Mouse (Mus musculus) forebrain, postnatal 0 days (tissue): ENCODE results near the gene Kansl3. TPM values are rescaled to one million over a fixed set of nuclear protein-coding genes. Genes with fewer than 3 reads are reported as not detected.

Experiments used
- ATAC-seq: fragments of 200-750 bp; cut with Nextera tagmentation; 2 replicates; pipeline ENCODE4 v1.8.0; 2017; ENCODE audit warnings: mild to moderate bottlenecking, moderate library complexity
- DNase-seq: peaks from one replicate; pipeline ENCODE4 v3.0.0-alpha.2; 2015
- H3K27ac ChIP-seq: fragments of 300-500 bp; sonication (generic); 2 replicates; pipeline ENCODE4 v1.5.1; 2014; ENCODE audit warnings: low read depth, mild to moderate bottlenecking, antibody characterized with exemption, low read length, moderate library complexity, mixed read lengths
- H3K27me3 ChIP-seq: fragments of 300-500 bp; sonication (generic); 2 replicates; pipeline ENCODE4 v1.6.1; 2014; ENCODE audit warnings: mild to moderate bottlenecking, low read length, mixed read lengths; ENCODE audit not compliant: insufficient read depth
- H3K36me3 ChIP-seq: fragments of 300-500 bp; sonication (generic); 2 replicates; pipeline ENCODE4 v1.6.1; 2014; ENCODE audit warnings: mild to moderate bottlenecking, moderate library complexity; ENCODE audit not compliant: insufficient read depth
- H3K4me1 ChIP-seq: fragments of 300-500 bp; sonication (generic); 2 replicates; pipeline ENCODE4 v1.6.1; 2014; ENCODE audit warnings: antibody characterized with exemption; ENCODE audit not compliant: insufficient read depth
- H3K4me2 ChIP-seq: fragments of 300-500 bp; sonication (generic); 2 replicates; pipeline ENCODE4 v1.6.1; 2014; ENCODE audit warnings: low read depth, mild to moderate bottlenecking, moderate library complexity
- H3K4me3 ChIP-seq: fragments of 300-500 bp; sonication (generic); 2 replicates; pipeline ENCODE4 v1.5.1; 2014; ENCODE audit warnings: low read depth, low read length, mixed read lengths
- H3K9ac ChIP-seq: fragments of 300-500 bp; sonication (generic); 2 replicates; pipeline ENCODE4 v1.6.1; 2014; ENCODE audit warnings: mild to moderate bottlenecking
- H3K9me3 ChIP-seq: fragments of 300-500 bp; sonication (generic); 2 replicates; pipeline ENCODE4 v1.6.1; 2016; ENCODE audit warnings: low read length
- CTCF ChIP-seq: sonication (generic); IDR thresholded peaks from 2 replicates; pipeline ENCODE4 v1.5.1; 2016; ENCODE audit warnings: antibody characterized with exemption, control low read depth, low read depth
- WGBS: fragments of 180-500 bp; shearing (Covaris S2); extraction: QIAGEN DNeasy Blood & Tissue Kit; methylation state at CpG from one replicate; pipeline ENCODE4 v1.1.7; 2014; 5-methylcytosine and 5-hydroxymethylcytosine counted together
- polyA plus RNA-seq: library from polyadenylated mRNA; unstranded; fragments of >200 nt; fragmentation: Nextera tagmentation; extraction: Ambion mirVana; gene quantifications from 2 replicates; pipeline ENCODE4 v1.2.1, GENCODE M21; 2015
- total RNA-seq: library from RNA; depleted of rRNA; stranded (reverse); fragments of >200 nt; gene quantifications from 2 replicates; pipeline ENCODE4 v1.2.3, GENCODE M21; 2014

The Kansl3 gene
- total and polyA plus RNA-seq, 2 experiments from 2014 or later, result 27.8 to 53.6 TPM

DNA sequence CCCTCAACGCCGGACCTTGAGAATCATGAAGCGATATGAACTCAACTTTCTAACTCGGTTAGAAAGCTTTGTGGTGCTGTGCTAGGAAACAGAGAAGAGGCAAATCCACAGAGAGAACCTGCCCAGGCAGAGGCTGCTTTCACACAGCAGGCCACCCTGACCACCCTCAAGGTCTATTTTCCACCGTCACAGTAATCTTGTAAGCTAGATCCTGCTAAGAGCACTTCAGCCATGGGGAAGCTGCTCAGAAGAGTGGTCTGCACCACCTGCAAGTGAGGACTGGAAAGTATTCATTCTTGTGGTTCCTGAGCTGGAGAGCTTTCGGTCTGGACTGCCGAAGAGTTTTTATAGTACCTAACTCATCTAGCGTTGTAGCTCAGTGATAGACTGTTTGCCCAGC lies 66.7 kb downstream of the Kansl3 start:
- no peaks in the 10 kb centered on the region for H3K4me1 ChIP-seq
- no peaks in the 10 kb centered on the region for H3K9me3 ChIP-seq
- DNase-seq, result no peak
- no peaks in the 10 kb centered on the region for H3K36me3 ChIP-seq
- no peak overlapping the region for H3K4me2 ChIP-seq
- TF ChIP-seq CTCF, result no peak
- H3K9ac ChIP-seq, result no peak overlapping the region
- no peak for ATAC-seq
- H3K27me3 ChIP-seq, result no peaks in the 10 kb centered on the region
- H3K27ac ChIP-seq, result no peak overlapping the region
- no peak overlapping the region for H3K4me3 ChIP-seq
- 81% methylated on average over 8 of the region's 8 CpGs for WGBS

DNA sequence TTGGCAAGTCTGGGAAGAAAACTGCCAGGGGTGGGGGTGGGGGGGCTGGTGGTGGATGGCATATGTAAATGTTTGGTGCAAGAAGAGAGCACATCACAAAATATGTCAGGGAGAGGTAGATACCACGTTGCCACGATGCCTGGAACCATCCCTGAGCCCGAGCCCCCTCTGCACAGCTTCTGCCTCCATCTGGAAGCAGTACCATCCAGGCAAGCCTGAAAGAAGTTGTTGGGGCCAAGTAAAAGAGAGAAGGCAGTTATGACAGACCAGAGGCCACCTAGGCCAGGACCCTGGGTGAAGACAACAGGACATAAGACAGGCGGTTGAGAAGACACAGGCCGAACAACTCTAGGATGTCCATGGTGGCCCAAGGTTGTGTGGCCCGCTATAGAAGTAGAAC lies 68.5 kb downstream of the Kansl3 start:
- WGBS, result 86% methylated on average over 6 of the region's 6 CpGs
- H3K4me3 ChIP-seq, result no peak overlapping the region
- H3K4me1 ChIP-seq, result no peaks in the 10 kb centered on the region
- H3K27ac ChIP-seq, result no peak overlapping the region
- H3K27me3 ChIP-seq, result no peaks in the 10 kb centered on the region
- H3K9ac ChIP-seq, result no peak overlapping the region
- no peak overlapping the region for H3K4me2 ChIP-seq
- no peak for TF ChIP-seq CTCF
- no peaks in the 10 kb centered on the region for H3K9me3 ChIP-seq
- H3K36me3 ChIP-seq, result no peaks in the 10 kb centered on the region
- DNase-seq (no peak), ATAC-seq (no peak)

DNA sequence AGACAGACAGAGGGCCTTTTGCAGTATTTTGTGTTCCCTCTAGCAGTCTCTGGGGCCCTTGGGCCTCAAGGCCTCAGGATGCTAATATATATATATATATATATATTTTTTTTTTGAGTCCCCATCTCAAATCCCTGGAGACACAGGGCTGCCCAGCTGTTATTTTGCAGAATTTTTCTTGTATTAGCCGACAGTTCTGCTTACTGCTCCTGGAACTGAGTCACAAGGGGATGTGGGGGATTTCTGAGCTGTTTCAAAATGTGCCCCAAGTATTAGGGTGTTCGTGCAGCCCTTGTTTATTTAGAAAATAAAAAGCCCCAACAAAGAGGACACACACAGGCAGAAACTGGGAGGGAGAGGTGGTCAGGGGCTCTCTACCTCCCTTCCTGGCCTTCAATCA lies 69.3 kb downstream of the Kansl3 start:
- no peak for DNase-seq
- no peak overlapping the region for H3K9ac ChIP-seq
- no peaks in the 10 kb centered on the region for H3K4me1 ChIP-seq
- 66% methylated on average over 2 of the region's 2 CpGs for WGBS
- H3K4me2 ChIP-seq, result no peak overlapping the region
- no peak overlapping the region for H3K27ac ChIP-seq
- no peak overlapping the region for H3K4me3 ChIP-seq
- no peaks in the 10 kb centered on the region for H3K27me3 ChIP-seq
- ATAC-seq, result no peak
- no peaks in the 10 kb centered on the region for H3K36me3 ChIP-seq
- no peak for TF ChIP-seq CTCF
- no peaks in the 10 kb centered on the region for H3K9me3 ChIP-seq

DNA sequence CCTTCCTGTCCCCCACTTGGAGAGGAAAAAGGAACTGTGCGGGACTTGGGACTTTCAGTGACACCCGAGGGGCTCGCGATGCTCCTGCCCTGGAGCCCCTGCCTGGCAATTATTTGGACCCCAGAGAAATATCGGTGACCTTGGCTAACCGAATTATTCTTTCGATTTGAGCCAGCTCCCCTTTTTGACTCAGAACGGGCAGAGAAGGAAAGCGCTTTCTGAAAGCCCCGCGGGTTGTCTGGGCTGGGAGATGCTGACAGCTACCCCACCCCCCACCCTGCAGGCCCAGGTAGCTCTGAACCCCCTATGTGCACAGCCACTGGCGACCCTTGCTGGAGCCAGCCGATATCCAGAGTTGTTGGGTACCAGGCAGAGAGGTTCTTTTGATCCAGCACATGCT lies 69.9 kb downstream of the Kansl3 start:
- no peaks in the 10 kb centered on the region for H3K9me3 ChIP-seq
- no peak for ATAC-seq
- H3K27ac ChIP-seq, result no peak overlapping the region
- no peaks in the 10 kb centered on the region for H3K4me1 ChIP-seq
- no peak overlapping the region for H3K4me2 ChIP-seq
- WGBS, result 21% methylated on average over 13 of the region's 13 CpGs
- H3K27me3 ChIP-seq, result no peaks in the 10 kb centered on the region
- no peak for TF ChIP-seq CTCF
- no peak overlapping the region for H3K9ac ChIP-seq
- no peak overlapping the region for H3K4me3 ChIP-seq
- DNase-seq, result no peak
- H3K36me3 ChIP-seq, result no peaks in the 10 kb centered on the region

DNA sequence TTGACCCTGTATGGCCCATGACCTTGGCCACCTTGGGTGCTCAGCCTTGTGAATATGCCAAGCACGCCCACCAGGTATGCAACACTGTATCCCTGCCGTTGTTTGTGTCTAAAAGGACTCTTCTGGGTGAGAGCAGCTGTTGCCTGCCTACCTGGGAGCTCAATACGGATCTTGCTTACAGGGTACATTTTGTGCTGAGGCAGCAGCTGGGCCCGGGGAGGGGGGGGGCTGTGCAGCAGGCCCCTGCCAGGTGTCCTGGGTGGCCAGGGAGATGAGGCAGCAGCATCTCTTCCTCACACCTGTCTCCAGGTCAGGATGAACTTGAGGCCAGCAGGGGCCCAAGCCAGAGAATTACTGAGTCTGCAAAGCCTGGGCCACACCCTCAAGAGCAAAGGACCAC lies 70.9 kb downstream of the Kansl3 start:
- no peak for DNase-seq

DNA sequence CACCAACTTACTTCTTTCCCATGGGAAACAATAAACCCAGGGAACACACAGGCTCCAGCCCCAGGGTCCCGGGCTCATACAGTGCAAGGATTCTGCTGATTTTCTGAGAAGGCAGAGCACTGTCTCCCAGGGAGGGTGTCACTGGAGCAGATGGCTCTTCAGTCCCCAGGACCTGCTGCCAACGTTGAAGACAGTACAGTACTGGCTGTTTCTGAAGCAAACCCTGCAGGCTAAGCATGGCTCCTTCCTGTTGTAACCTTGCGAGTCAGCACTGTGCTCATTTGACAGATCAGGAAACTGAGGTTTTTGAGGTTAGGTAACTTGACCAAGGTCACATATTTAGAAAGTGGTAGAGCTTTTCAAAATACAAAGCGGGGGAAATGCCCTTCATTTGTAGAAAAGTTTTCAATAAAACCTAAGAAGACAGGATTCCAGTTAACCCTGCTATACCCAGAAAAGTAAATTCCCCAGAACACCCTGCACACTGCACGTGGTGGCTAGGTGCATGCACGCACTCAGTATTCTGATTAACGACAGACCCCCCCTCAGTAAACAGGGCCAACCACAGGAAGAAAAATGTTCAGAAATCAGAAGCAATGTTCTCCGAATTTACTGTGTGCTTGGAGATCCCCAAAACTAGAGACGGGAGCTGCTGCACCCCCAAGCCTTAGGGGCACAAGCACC lies 72.4 kb downstream of the Kansl3 start:
- Histone ChIP-seq H3K9ac (no peak overlapping the region), H3K4me1 (no peaks in the 10 kb centered on the region), H3K4me2 (no peak overlapping the region), H3K9me3 (no peaks in the 10 kb centered on the region), H3K36me3 (no peaks in the 10 kb centered on the region), H3K27ac (no peak overlapping the region), H3K4me3 (no peak overlapping the region), H3K27me3 (no peaks in the 10 kb centered on the region)
- DNase-seq (no peak), ATAC-seq (peak; percentile 82)
- 70% methylated on average over 9 of the region's 9 CpGs for WGBS
- no peak for TF ChIP-seq CTCF

More for the DNA sequence above, 70.9 kb downstream of the Kansl3 start:
- H3K4me1 ChIP-seq, result no peaks in the 10 kb centered on the region
- H3K27me3 ChIP-seq, result no peaks in the 10 kb centered on the region
- WGBS, result 83% methylated on average over 4 of the region's 4 CpGs
- no peak overlapping the region for H3K27ac ChIP-seq
- no peaks in the 10 kb centered on the region for H3K9me3 ChIP-seq
- TF ChIP-seq CTCF, result no peak
- no peak overlapping the region for H3K4me3 ChIP-seq
- H3K9ac ChIP-seq, result no peak overlapping the region
- H3K36me3 ChIP-seq, result no peaks in the 10 kb centered on the region
- no peak overlapping the region for H3K4me2 ChIP-seq
- no peak for ATAC-seq

DNA sequence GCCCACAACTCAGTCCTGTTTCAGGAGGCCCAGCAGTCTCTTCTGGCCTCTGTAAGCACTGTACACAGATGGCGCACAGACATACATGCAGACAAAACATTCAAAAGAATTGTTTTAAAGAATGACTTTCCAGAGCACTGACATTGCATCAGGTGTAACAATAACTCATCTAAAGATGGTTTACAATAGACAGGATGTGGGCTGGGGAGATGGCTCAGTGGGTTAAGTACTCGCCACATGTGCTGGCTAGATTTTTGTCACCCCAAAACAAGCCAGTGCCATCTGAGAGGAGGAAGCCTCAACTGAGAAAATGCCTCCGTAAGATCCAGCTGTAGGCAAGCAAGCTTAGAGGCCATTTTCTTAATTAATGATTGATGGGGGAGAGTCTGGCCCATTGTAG lies 74.6 kb downstream of the Kansl3 start:
- Histone ChIP-seq H3K4me3 (no peak overlapping the region), H3K27ac (no peak overlapping the region), H3K36me3 (no peaks in the 10 kb centered on the region), H3K9me3 (no peaks in the 10 kb centered on the region), H3K4me1 (no peaks in the 10 kb centered on the region), H3K4me2 (no peak overlapping the region), H3K27me3 (no peaks in the 10 kb centered on the region), H3K9ac (no peak overlapping the region)
- ATAC-seq (no peak), DNase-seq (no peak)
- TF ChIP-seq CTCF, result no peak
- 80% methylated on average over 3 of the region's 3 CpGs for WGBS
